Mouse (Mus musculus): ENCODE results near the gene Pum3. TPM values are rescaled to one million over a fixed set of nuclear protein-coding genes. Genes with fewer than 3 reads are reported as not detected.

The Pum3 gene
- polyA plus RNA-seq (2014; fragmentation: Illumina TruSeq; extraction: RNeasy Lipid Tissue Mini Kit (QIAGEN cat#74804); ENCODE audit: low read depth, low replicate concordance) = 99.3 TPM

DNA sequence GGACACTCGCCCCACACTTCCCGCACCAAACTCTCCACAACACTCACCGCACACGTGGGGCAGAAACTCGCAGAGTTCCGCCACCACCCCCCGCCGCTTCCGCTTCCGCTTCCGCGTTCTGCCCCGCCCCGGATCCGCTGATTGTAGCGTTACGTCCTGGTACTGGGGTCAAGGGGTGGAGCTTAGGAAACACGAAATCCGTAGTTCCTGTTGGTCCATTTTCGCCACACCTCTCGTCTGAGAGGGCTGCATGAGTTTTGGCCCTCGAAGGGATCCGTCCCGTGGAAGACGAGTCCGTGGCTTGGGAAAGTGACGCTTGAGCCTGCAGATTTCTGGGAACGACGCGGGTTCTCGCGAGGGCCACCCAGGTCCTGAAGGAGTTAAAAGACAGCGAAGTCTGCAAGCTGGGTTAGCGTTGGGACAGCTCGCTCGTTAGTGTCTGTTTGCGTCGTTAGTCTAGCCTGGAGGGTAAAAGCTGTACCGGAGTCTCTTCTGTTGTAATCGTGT is at the start of gene Pum3:
Pum3 (minus strand) TSS at position 81 of the 507 bp plus-strand sequence.

Other genes with a start within 250 kb of the Pum3 start
- 0.66 TPM for gene Vldlr, start 213.3 kb downstream of the Pum3 start, polyA plus RNA-seq (2014; fragmentation: Illumina TruSeq; extraction: RNeasy Lipid Tissue Mini Kit (QIAGEN cat#74804); ENCODE audit: low read depth, low replicate concordance)
- 0.35 TPM for gene Kcnv2, start 107.2 kb downstream of the Pum3 start, polyA plus RNA-seq (2014; fragmentation: Illumina TruSeq; extraction: RNeasy Lipid Tissue Mini Kit (QIAGEN cat#74804); ENCODE audit: low read depth, low replicate concordance)